Mouse (Mus musculus): ENCODE measurements around the gene Gprc6a. TPM values are rescaled to one million over a fixed set of nuclear protein-coding genes. Genes with fewer than 3 reads are reported as not detected.

The Gprc6a gene
- polyA plus RNA-seq, 1 experiment, result 1.1 TPM

- no peak for TF ChIP-seq CTCF (IDR thresholded peaks at IDR 0.05; ENCODE audit: control insufficient read depth, insufficient read depth, low read length)
- no peak for TF ChIP-seq POLR2A (IDR thresholded peaks at IDR 0.05; ENCODE audit: borderline replicate concordance, control insufficient read depth, low read depth, low read length)
- H3K4me3 ChIP-seq (replicated peaks; ENCODE audit: control insufficient read depth, low read depth, low read length), result no peak overlapping the region
- H3K4me1 ChIP-seq (ENCODE audit: control insufficient read depth, insufficient read depth, low read length), result no peaks in the 10 kb centered on the region
- H3K27ac ChIP-seq (ENCODE audit: control insufficient read depth, insufficient read depth, low read depth, low read length, poor library complexity), result no peak overlapping the region
- 34% methylated on average over 9 of the region's 9 CpGs for WGBS
These were observed 59.9 kb downstream of the Gprc6a start for GRCm38 (mm10) chr10:51571225-51571996.

Other genes starting within 250 kb of the Gprc6a start
- gene Gm49339, start 150.8 kb downstream of the Gprc6a start, polyA plus RNA-seq (2011; ENCODE audit: insufficient read depth, insufficient read length, low replicate concordance, missing spikeins), result 3.0 TPM in 1 of 2 replicates, not detected in the other
- 35.8 and 197 TPM in 2 replicates for gene Lilr4b, start 150.8 kb downstream of the Gprc6a start, polyA plus RNA-seq (2011; ENCODE audit: insufficient read depth, insufficient read length, low replicate concordance, missing spikeins)
- gene Lilrb4a, start 140.5 kb downstream of the Gprc6a start, polyA plus RNA-seq (2011; ENCODE audit: insufficient read depth, insufficient read length, low replicate concordance, missing spikeins), result 35.1 and 99.1 TPM in 2 replicates
- gene Fam162b, start 40.9 kb downstream of the Gprc6a start, polyA plus RNA-seq (2011; ENCODE audit: insufficient read depth, insufficient read length, low replicate concordance, missing spikeins), result not detected in 2 replicates
- gene Rfx6, start 46.3 kb upstream of the Gprc6a start, polyA plus RNA-seq (2011; ENCODE audit: insufficient read depth, insufficient read length, low replicate concordance, missing spikeins), result not detected in 2 replicates